Mouse (Mus musculus) forebrain, embryonic 12.5 days (tissue): ENCODE data around the gene Snx18. TPM values are rescaled to one million over a fixed set of nuclear protein-coding genes. Genes with fewer than 3 reads are reported as not detected.

Experiments
- ATAC-seq: fragments of 200-750 bp; cut with Nextera tagmentation; 2 replicates; pipeline ENCODE4 v1.8.0; 2017; ENCODE audit warnings: moderate TSS enrichment; ENCODE audit not compliant: low FRiP score
- H3K27ac ChIP-seq: fragments of 300-500 bp; sonication (generic); 2 replicates; pipeline ENCODE4 v1.5.1; 2016; ENCODE audit warnings: mild to moderate bottlenecking
- H3K27me3 ChIP-seq: fragments of 300-500 bp; sonication (generic); 2 replicates; pipeline ENCODE4 v1.6.1; 2016; ENCODE audit warnings: mild to moderate bottlenecking
- H3K36me3 ChIP-seq: fragments of 300-500 bp; sonication (generic); replicated peaks from 2 replicates; pipeline ENCODE4 v1.6.1; 2016; ENCODE audit warnings: mild to moderate bottlenecking
- H3K4me1 ChIP-seq: fragments of 300-500 bp; sonication (generic); 2 replicates; pipeline ENCODE4 v1.6.1; 2016
- H3K4me2 ChIP-seq: fragments of 300-500 bp; sonication (generic); 2 replicates; pipeline ENCODE4 v1.6.1; 2016; ENCODE audit warnings: mild to moderate bottlenecking, moderate library complexity
- H3K4me3 ChIP-seq: fragments of 300-500 bp; sonication (generic); replicated peaks from 2 replicates; pipeline ENCODE4 v1.5.1; 2016; ENCODE audit warnings: mild to moderate bottlenecking
- H3K9ac ChIP-seq: fragments of 300-500 bp; sonication (generic); 2 replicates; pipeline ENCODE4 v1.6.1; 2016; ENCODE audit warnings: mild to moderate bottlenecking
- H3K9me3 ChIP-seq: fragments of 300-500 bp; sonication (generic); 2 replicates; pipeline ENCODE4 v1.6.1; 2016
- WGBS: fragments of 180-500 bp; shearing (Covaris S2); methylation state at CpG from one replicate; pipeline ENCODE4 v1.1.7; 2016; 5-methylcytosine and 5-hydroxymethylcytosine counted together
- polyA plus RNA-seq: library from polyadenylated mRNA; unstranded; fragments of >200 nt; fragmentation: Nextera tagmentation; extraction: Ambion mirVana; gene quantifications from 2 replicates; pipeline ENCODE4 v1.2.1, GENCODE M21; 2016

Gene Snx18
- polyA plus RNA-seq, 1 experiment from 2014 or later, result 18.2 TPM

DNA sequence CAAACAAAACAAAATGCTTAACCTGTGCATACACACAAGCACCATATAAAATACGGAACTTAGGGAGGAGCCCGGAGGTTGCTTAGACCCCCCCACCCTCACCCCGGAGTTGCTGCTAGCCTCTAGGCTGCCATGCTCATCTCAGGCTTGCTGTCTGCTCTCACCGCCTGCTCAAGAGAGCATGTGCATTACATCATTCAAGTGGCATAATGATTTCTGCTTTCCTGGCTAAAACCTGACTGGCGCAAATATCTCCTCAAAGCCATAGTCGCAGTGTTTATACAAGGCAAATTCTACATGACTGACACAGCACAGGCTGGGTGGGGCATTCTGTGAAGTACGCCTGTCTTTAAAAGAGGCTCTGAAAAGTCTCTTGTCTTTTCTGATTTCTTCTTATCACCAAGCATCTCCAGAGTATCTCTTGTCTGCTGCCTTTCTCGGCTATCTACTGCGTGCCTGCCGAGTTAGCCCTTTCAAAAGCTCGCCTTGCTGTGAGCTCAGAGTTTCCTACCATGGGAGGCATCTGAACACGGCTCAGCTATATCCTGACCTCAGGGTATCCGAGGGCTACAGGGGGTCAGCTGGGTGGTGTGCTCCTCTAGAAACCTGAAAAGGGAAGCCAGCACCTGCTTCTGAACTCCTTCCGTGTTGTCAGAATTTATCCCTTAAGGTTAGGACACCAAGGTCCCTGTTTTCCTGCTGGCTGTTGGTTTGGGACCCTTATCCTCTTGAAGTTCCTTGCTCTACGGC, 16.5 kb upstream of the Snx18 start:
- no peaks in the 10 kb centered on the region for H3K27me3 ChIP-seq
- WGBS, result 84% methylated on average over 15 of the region's 15 CpGs
- 0 out of 2 replicates have a peak, but pooled peaks cover 4% of the 10 kb centered on the region for H3K4me1 ChIP-seq
- no peaks in the 10 kb centered on the region for H3K9me3 ChIP-seq
- H3K27ac ChIP-seq, result no peak overlapping the region
- H3K4me2 ChIP-seq, result no peak overlapping the region
- H3K36me3 ChIP-seq, result no peaks in the 10 kb centered on the region
- ATAC-seq, result no peak
- H3K9ac ChIP-seq, result no peak overlapping the region
- no peak overlapping the region for H3K4me3 ChIP-seq

DNA sequence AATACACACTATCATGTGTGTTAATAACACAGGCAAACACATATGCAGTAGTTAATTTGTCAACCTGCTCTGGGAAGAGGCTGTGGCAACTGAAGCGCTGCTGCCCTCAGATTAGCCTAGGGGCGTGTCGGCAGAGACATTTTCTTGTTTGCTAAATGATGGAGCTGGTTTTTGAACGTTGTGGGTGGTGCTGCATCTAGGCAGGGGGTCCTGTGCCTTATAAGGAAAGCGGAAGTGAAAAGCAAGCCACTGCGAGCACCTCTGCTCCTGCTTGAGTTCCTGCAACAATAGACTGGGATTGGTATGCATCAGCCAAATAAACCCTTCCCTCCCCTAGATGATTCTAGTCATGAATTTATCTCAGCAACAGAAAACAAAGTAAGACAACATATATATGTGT, 14.1 kb upstream of the Snx18 start:
- 60% methylated on average over 6 of the region's 6 CpGs for WGBS
- ATAC-seq, result no peak
- Histone ChIP-seq H3K27ac (no peak overlapping the region), H3K9me3 (no peaks in the 10 kb centered on the region), H3K4me3 (no peak overlapping the region), H3K4me1 (no peaks in the 10 kb centered on the region), H3K9ac (no peak overlapping the region), H3K27me3 (no peaks in the 10 kb centered on the region), H3K4me2 (no peak overlapping the region), H3K36me3 (no peaks in the 10 kb centered on the region)

DNA sequence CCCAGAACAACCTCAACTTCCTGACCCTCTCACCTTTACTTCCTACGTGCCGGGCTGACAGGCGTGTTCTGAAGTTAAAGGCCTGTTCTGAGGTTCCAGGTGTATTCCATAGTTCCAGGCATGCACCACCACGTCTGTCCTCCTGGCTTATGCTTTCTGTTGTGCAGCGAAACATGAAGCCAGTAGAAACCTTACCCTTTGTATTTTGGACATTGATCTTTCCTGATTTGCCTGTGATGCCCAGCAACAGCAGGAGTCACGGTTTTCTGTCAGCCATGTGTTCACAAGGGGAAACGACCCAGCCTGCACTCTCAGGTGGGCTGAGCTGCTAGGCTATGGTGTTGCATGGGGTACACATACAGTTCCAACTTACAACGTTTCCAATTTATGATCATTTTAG, 9.2 kb upstream of the Snx18 start:
- Histone ChIP-seq H3K36me3 (no peaks in the 10 kb centered on the region), H3K4me3 (no peak overlapping the region), H3K9ac (no peak overlapping the region), H3K27ac (no peak overlapping the region), H3K4me2 (no peak overlapping the region), H3K27me3 (no peaks in the 10 kb centered on the region), H3K9me3 (no peaks in the 10 kb centered on the region), H3K4me1 (no peaks in the 10 kb centered on the region)
- 84% methylated on average over 8 of the region's 8 CpGs for WGBS
- ATAC-seq, result no peak

DNA sequence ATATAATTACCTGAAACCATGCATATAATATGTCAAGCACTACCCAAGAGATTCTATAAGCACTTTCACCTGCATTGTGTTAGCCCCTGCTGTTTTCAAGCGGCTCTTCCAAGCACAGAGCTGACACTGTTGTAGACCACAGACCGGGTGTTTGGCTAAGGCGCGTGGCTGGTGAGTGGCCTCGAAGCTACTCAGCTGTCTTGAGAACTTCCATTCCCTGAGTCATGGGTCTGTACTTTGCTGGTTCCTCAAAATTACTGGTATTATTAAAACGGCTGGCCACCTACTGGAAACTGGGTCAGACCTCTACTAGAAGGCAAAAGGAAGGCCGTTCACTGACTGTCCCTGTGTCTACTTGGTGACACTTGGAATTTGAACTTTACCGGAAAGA, 4.5 kb upstream of the Snx18 start:
- 86% methylated on average over 8 of the region's 8 CpGs for WGBS
- no peaks in the 10 kb centered on the region for H3K4me1 ChIP-seq
- H3K27ac ChIP-seq, result no peak overlapping the region
- H3K9me3 ChIP-seq, result no peaks in the 10 kb centered on the region
- H3K27me3 ChIP-seq, result no peaks in the 10 kb centered on the region
- no peak overlapping the region for H3K9ac ChIP-seq
- ATAC-seq, result no peak
- H3K4me2 ChIP-seq, result no peak overlapping the region
- H3K4me3 ChIP-seq, result no peak overlapping the region
- H3K36me3 ChIP-seq, result no peaks in the 10 kb centered on the region

DNA sequence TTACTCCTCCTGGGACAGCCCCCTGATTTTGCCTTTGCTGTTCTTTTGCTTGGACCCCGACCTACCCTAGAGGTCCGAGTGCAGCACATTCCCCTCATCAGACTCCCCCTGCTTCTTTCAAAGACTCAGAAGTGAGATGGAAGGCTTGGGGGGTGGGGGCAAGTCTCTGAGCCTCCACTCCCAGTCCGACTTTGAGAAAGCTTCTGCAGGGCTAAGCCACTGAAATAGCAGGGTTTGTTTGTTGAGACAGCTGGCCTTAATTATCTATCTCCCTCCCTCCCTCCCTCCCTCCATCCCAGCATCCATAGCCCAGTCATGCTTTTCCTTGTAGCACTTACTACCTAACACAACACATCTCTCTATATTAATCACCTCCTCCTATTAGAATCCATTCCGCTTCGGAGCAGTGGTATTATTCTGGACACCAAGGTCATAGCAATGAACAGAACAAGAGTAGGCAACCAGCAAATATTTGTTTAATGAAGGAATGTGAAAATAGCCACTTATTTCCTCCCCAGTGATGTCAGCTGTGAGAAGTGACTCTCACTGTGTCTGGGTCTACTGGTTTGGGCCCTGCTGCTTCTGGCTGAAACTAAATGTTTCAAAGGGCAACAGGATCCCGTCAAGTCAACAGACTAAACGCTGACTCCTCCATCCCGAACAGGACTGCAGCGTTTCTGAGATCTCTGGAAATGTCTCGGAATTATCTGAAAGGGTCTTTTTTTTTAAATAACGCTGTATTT, 3.9 kb upstream of the Snx18 start:
- Histone ChIP-seq H3K9ac (no peak overlapping the region), H3K4me3 (no peak overlapping the region), H3K4me1 (peaks cover 4% of the 10 kb centered on the region), H3K4me2 (no peak overlapping the region), H3K36me3 (no peaks in the 10 kb centered on the region), H3K27ac (no peak overlapping the region), H3K27me3 (no peaks in the 10 kb centered on the region), H3K9me3 (no peaks in the 10 kb centered on the region)
- 70% methylated on average over 11 of the region's 11 CpGs for WGBS
- no peak for ATAC-seq

DNA sequence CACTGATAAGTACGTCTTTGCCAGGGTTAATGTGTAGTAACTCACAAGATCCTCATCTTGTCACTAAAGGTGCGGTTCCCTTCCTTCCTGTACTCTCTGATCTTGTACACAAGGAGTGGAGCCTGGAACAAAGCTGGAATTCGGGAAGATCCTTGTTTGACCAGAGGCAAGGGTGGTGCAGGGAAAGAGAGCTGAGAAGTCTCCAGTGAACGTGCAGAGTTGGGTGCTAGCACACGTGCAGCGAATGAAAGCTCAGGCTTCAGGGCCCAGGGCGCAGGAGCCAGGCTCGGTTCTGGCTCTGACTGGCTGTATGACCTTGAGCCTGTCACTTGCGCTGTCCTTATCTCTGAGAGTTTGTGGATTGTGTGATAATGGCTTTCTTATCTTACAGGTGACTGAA, 639 bp upstream of the Snx18 start:
- no peak overlapping the region for H3K4me2 ChIP-seq
- H3K4me3 ChIP-seq, result no peak overlapping the region
- 73% methylated on average over 9 of the region's 9 CpGs for WGBS
- ATAC-seq, result no peak
- H3K27ac ChIP-seq, result no peak overlapping the region
- H3K27me3 ChIP-seq, result no peaks in the 10 kb centered on the region
- peaks cover 36% of the 10 kb centered on the region for H3K4me1 ChIP-seq
- no peaks in the 10 kb centered on the region for H3K36me3 ChIP-seq
- no peaks in the 10 kb centered on the region for H3K9me3 ChIP-seq
- H3K9ac ChIP-seq, result no peak overlapping the region

DNA sequence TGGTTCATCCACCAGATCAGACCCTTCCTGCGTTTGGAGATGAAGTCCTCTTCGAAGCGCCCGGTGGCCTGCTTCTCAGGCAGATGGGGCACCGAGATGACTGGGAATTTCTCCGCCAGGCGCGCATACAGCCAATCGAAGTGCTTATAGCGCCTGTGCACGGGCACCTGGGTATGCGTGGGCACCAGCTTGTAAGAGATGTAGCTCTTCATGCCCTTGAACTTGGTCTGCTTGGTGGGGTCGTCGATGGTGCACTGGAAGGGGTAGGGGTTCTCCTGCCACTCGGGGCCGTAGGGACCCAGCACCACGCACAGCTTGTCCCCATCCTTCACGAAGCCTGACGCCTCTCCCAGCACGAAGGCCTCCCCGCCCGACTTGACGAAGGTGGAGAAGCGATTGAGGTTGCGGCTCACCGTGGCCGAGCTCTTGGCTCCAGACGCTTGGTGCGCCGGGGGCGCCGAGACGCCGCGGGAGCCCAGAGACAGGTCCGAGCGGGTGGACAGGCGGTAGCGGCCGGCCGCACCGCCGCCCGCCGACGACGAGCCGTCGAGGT, 950 bp downstream of the Snx18 start:
- Histone ChIP-seq H3K4me2 (peak overlapping the region; percentile 87), H3K9me3 (no peaks in the 10 kb centered on the region), H3K27ac (peak overlapping the region; percentile 88), H3K36me3 (no peaks in the 10 kb centered on the region), H3K4me1 (peaks cover 52% of the 10 kb centered on the region), H3K4me3 (peak overlapping the region; percentile 76), H3K27me3 (no peaks in the 10 kb centered on the region), H3K9ac (peak overlapping the region; percentile 86)
- no peak for ATAC-seq
- WGBS, result 21% methylated on average over 41 of the region's 49 CpGs

DNA sequence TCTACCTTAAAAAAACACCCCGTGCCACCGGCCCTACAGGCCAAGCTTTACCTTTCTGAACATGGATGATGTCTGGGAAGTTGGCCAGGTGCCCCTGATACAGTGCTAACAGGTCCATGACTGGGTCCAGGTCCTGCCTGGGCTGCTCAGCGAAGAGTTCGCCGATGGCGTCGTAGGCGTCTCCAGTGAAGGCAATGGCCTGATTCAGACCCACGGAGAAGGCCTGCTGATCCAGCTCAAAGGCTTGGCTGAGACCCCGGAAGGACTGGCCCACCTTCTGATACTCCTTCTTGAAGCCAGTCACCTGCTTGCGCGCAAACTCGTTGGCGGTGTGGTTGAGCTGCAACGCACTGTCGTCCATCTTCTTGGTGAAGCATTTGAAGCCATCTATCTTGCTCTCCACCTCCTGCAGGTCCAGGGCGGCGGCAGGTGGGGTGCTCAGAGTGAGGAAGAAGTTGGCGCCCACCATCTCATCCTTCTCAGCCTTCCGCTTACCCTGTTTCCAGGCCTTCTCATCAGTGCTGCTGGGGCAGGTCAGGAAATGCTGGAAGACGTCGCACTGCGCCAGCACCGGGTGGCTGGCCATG, 1.5 kb downstream of the Snx18 start:
- WGBS, result 73% methylated on average over 24 of the region's 24 CpGs
- peak overlapping the region; percentile 76 for H3K4me3 ChIP-seq
- H3K4me2 ChIP-seq, result peak overlapping the region; percentile 87
- H3K27me3 ChIP-seq, result no peaks in the 10 kb centered on the region
- peaks cover 57% of the 10 kb centered on the region for H3K4me1 ChIP-seq
- no peak for ATAC-seq
- peak overlapping the region; percentile 86 for H3K9ac ChIP-seq
- H3K36me3 ChIP-seq, result no peaks in the 10 kb centered on the region
- H3K27ac ChIP-seq, result no peak overlapping the region
- no peaks in the 10 kb centered on the region for H3K9me3 ChIP-seq

DNA sequence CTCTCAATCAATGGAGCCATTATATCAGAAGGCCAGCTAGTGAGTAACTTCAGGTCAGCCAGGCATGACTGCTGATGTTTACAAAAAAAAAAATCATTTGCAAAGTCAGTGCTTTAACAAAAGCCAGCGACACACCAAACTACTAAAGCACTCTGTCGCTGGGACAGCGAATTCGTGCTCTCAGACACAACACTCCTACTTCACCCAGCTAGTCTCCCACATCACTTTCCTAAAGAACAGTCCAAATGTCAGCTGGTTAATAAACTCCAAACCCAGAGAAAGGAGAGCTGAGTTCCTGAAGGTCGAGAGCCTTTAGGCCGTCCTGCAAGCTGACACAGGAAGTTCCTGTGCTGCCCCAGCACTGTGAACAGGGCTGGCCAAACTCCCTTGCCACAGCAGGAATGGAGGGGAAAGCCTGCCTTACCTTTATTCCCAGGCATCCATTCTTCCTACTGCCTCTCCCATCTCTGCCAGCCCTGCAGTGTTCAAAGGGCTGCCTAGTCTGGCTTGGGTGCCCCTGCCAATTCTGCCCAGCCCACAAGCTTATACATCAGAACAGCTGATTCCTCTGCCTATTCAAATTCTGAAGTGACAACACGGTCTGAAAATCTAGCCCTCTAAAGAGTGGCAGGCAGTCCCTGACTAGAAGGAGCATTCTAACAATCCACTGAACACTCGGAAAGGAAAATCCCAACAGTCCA, 2.2 kb downstream of the Snx18 start:
- no peaks in the 10 kb centered on the region for H3K36me3 ChIP-seq
- peak overlapping the region; percentile 87 for H3K4me2 ChIP-seq
- H3K4me3 ChIP-seq, result peak overlapping the region; percentile 76
- 10% methylated on average over 8 of the region's 8 CpGs for WGBS
- H3K9ac ChIP-seq, result peak overlapping the region; percentile 86
- H3K9me3 ChIP-seq, result no peaks in the 10 kb centered on the region
- no peak for ATAC-seq
- peaks cover 65% of the 10 kb centered on the region for H3K4me1 ChIP-seq
- H3K27ac ChIP-seq, result no peak overlapping the region
- no peaks in the 10 kb centered on the region for H3K27me3 ChIP-seq

DNA sequence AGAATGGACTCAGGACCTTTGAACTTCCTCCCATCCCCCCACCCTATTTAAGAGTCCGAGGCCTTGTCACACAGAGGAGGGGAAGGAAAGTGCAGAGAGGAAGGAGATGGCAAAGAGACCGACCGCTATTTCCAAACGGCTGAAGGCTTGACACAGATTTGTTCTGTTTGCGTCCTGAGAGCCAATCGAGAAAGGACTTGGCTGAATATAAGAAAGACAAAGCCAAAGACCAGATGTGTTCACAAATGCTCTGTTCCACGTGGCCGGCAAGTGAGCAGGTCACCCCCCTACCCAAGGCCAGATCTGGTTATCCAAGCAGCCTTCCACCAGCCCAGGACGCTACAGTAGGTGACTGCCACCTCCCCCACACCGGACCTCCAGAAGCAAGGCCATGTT, 2.8 kb downstream of the Snx18 start:
- no peak for ATAC-seq
- WGBS, result under 1% methylated on average over 10 of the region's 10 CpGs
- Histone ChIP-seq H3K4me3 (peak overlapping the region; percentile 76), H3K4me1 (peaks cover 70% of the 10 kb centered on the region), H3K27me3 (no peaks in the 10 kb centered on the region), H3K36me3 (no peaks in the 10 kb centered on the region), H3K9me3 (no peaks in the 10 kb centered on the region), H3K27ac (no peak overlapping the region; the same call in 1 of the 2 replicates), H3K4me2 (peak overlapping the region; percentile 87), H3K9ac (peak overlapping the region; percentile 86)

DNA sequence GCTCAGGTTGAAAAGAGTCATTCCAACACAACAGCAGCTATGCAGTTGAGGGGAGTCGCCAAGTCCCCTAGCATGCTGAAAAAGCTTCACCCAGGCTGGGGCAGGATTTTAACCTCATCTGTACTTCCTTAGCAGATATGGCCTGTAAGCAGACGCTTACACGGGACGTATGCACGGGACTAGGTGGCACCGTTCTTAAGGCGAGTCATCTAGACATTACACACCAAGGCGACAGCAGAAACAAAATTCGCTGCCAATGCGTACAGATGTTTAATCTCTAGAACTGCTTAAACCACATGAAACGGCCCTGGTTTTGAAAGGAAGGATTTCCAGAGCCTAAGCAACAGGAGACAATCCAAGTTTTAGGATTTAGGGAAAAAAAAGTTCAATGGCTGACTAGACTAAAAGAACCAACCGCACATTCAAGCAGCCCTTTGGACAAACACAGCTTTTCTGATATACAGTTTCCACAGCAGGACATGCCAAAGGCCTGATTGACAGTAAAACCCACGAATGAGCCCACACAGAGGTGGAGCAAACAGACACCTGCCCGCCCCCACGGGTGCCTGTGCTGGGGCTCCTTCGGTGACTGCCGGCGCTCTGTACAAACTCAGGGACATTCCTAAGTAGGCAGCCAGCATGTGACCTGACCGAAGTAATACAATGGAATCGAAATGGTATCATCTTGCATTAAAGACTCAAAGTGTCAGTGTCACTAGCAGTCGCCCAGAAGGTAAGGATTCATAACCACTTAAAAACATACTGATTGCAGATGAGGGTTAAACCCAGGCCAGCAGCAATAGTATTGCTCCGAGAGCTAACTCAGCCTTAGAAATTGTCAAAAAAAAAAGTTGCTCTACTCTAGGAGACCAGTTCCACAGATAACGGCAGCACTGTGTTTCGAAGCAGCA, 3.5 kb downstream of the Snx18 start:
- peak overlapping the region; percentile 86 for H3K9ac ChIP-seq
- H3K9me3 ChIP-seq, result no peaks in the 10 kb centered on the region
- no peak overlapping the region for H3K27ac ChIP-seq
- no peak for ATAC-seq
- H3K27me3 ChIP-seq, result no peaks in the 10 kb centered on the region
- H3K36me3 ChIP-seq, result no peaks in the 10 kb centered on the region
- H3K4me1 ChIP-seq, result peaks cover 70% of the 10 kb centered on the region
- H3K4me3 ChIP-seq, result peak overlapping the region; percentile 76
- WGBS, result 19% methylated on average over 24 of the region's 24 CpGs
- peak overlapping the region; percentile 87 for H3K4me2 ChIP-seq
